Mouse (Mus musculus): ENCODE data around the gene Proser2. TPM values are rescaled to one million over a fixed set of nuclear protein-coding genes. Genes with fewer than 3 reads are reported as not detected.

The Proser2 gene
- polyA plus RNA-seq (2015; fragmentation: Nextera tagmentation; extraction: Ambion mirVana) = 4.7 and 5.3 TPM in 2 replicates

GRCm38 (mm10) chr2:6129555-6130355 lies at the start of gene Proser2:
Gene Proser2 (minus strand): TSS chr2:6130211.

Other genes starting within 250 kb of the Proser2 start
- 43.5 and 44.9 TPM in 2 replicates for gene Sec61a2, start 234.8 kb downstream of the Proser2 start, polyA plus RNA-seq (2015; fragmentation: Nextera tagmentation; extraction: Ambion mirVana)
- 0.90 TPM in 2 replicates for gene Dhtkd1, start 187.4 kb downstream of the Proser2 start, polyA plus RNA-seq (2015; fragmentation: Nextera tagmentation; extraction: Ambion mirVana)
- 3.7 and 4.3 TPM in 2 replicates for gene Upf2, start 178.7 kb downstream of the Proser2 start, polyA plus RNA-seq (2015; fragmentation: Nextera tagmentation; extraction: Ambion mirVana)
- 5.7 and 8.2 TPM in 2 replicates for gene Echdc3, start 82.8 kb upstream of the Proser2 start, polyA plus RNA-seq (2015; fragmentation: Nextera tagmentation; extraction: Ambion mirVana)
- 2.6 and 2.9 TPM in 2 replicates for gene Usp6nl, start 192.5 kb upstream of the Proser2 start, polyA plus RNA-seq (2015; fragmentation: Nextera tagmentation; extraction: Ambion mirVana)